Mouse (Mus musculus) thymus, adult 2 months (tissue): ENCODE data around the gene Dync2h1.

Source experiments
- CTCF ChIP-seq: fragments of 200-500 bp; IDR thresholded peaks from 2 replicates; pipeline ENCODE4 v1.5.1; 2012; ENCODE audit warnings: mild to moderate bottlenecking, control low read depth, low read length, moderate library complexity, borderline replicate concordance; ENCODE audit not compliant: control insufficient read depth, poor library complexity, insufficient read depth; ENCODE audit errors: extremely low read depth
- POLR2A ChIP-seq: fragments of 200-500 bp; IDR thresholded peaks from 2 replicates; pipeline ENCODE4 v1.6.1; 2012; ENCODE audit warnings: mild to moderate bottlenecking, low read length, control low read depth, moderate library complexity; ENCODE audit not compliant: control insufficient read depth, poor library complexity, insufficient read depth; ENCODE audit errors: extremely low read depth

- no peak for TF ChIP-seq CTCF
- no peak for TF ChIP-seq POLR2A
Measured at GRCm38 (mm10) chr9:6927399-6928035, 256.7 kb downstream of the Dync2h1 start.
